Mouse (Mus musculus): ENCODE results near the gene Slc39a12.

- TF ChIP-seq CTCF (IDR thresholded peaks at IDR 0.05) = no peak
- TF ChIP-seq EP300 (IDR thresholded peaks at IDR 0.05; ENCODE audit: insufficient read depth, low read depth, low read length) = no peak
These were observed 155.7 kb downstream of the Slc39a12 start for GRCm38 (mm10) chr2:14543773-14544172.
